Mouse (Mus musculus) lung, postnatal 0 days (tissue): Measurements from ENCODE around the gene Olfr522.

Source experiments
- CTCF ChIP-seq: IDR thresholded peaks from 2 replicates; pipeline ENCODE4 v1.5.1; 2016; ENCODE audit warnings: antibody characterized with exemption, mild to moderate bottlenecking
- EP300 ChIP-seq: IDR thresholded peaks from 2 replicates; pipeline ENCODE4 v1.6.1; 2016; ENCODE audit warnings: antibody characterized with exemption, mild to moderate bottlenecking, control low read depth

DNA sequence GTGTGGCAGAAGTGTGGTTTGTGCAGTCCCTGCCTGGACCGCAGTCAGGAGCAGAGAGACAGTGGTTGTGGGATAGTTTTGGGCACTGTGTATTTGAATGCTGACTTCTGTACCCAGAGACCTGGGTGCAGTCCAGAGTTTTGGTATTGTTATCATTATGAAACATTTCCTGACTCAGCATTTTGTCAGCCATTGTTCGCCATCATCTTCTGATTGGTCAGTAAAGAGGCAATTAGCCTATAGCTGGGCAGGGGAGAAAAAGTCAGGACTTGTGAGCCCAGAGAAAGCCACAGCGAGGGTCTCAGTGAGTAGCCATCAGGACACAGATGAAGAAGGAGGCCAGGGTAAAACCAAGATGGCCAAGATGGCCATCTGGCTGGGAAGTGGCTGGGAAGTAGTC, 4.2 kb downstream of the Olfr522 start:
- TF ChIP-seq CTCF (no peak), EP300 (no peak)
